Mouse (Mus musculus) hindbrain, embryonic 12.5 days (tissue): ENCODE results near the gene Syne1. TPM values are rescaled to one million over a fixed set of nuclear protein-coding genes. Genes with fewer than 3 reads are reported as not detected.

ENCODE experiments used
- ATAC-seq: fragments of 200-750 bp; cut with Nextera tagmentation; 2 replicates; pipeline ENCODE4 v1.8.0; 2017; ENCODE audit warnings: moderate TSS enrichment; ENCODE audit not compliant: low FRiP score
- H3K27ac ChIP-seq: fragments of 300-500 bp; sonication (generic); 2 replicates; pipeline ENCODE4 v1.5.1; 2016; ENCODE audit warnings: mild to moderate bottlenecking
- H3K27me3 ChIP-seq: fragments of 300-500 bp; sonication (generic); 2 replicates; pipeline ENCODE4 v1.6.1; 2016; ENCODE audit warnings: mild to moderate bottlenecking
- H3K36me3 ChIP-seq: fragments of 300-500 bp; sonication (generic); 2 replicates; pipeline ENCODE4 v1.6.1; 2016; ENCODE audit warnings: mild to moderate bottlenecking
- H3K4me1 ChIP-seq: fragments of 300-500 bp; sonication (generic); 2 replicates; pipeline ENCODE4 v1.6.1; 2016
- H3K4me2 ChIP-seq: fragments of 300-500 bp; sonication (generic); replicated peaks from 2 replicates; pipeline ENCODE4 v1.6.1; 2016; ENCODE audit warnings: mild to moderate bottlenecking
- H3K4me3 ChIP-seq: fragments of 300-500 bp; sonication (generic); 2 replicates; pipeline ENCODE4 v1.5.1; 2016; ENCODE audit warnings: mild to moderate bottlenecking
- H3K9ac ChIP-seq: fragments of 300-500 bp; sonication (generic); 2 replicates; pipeline ENCODE4 v1.6.1; 2016; ENCODE audit warnings: mild to moderate bottlenecking, moderate library complexity
- H3K9me3 ChIP-seq: fragments of 300-500 bp; sonication (generic); replicated peaks from 2 replicates; pipeline ENCODE4 v1.6.1; 2016; ENCODE audit warnings: mild to moderate bottlenecking
- WGBS: fragments of 180-500 bp; shearing (Covaris S2); methylation state at CpG from one replicate; pipeline ENCODE4 v1.1.7; 2016; 5-methylcytosine and 5-hydroxymethylcytosine counted together
- polyA plus RNA-seq: library from polyadenylated mRNA; unstranded; fragments of >200 nt; fragmentation: Nextera tagmentation; extraction: Ambion mirVana; gene quantifications from 2 replicates; pipeline ENCODE4 v1.2.1, GENCODE M21; 2016

Gene Syne1
- polyA plus RNA-seq, 1 experiment from 2014 or later, result 7.0 TPM

DNA sequence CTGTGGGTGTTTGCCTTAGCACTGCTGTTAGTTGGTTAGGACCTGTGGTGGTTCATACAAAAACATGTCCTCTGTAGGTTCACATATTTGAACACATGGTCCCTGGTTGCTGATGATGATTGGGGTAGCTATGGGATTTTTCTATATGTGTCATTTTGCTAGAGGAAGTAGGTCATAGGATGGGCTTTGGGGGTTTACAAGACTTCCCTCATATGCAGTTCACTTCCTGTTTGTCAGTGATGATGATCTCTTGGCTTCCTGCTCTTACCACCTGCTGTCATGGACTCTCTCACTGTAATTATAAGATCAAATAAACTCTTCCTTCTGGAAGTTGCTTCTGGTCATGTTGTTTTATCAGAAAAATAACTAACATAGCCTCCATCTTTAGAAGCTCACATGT, 7.5 kb upstream of the Syne1 start:
- H3K4me3 ChIP-seq, result no peak overlapping the region
- H3K27me3 ChIP-seq, result no peaks in the 10 kb centered on the region
- no peak for ATAC-seq
- no peaks in the 10 kb centered on the region for H3K9me3 ChIP-seq
- no peaks in the 10 kb centered on the region for H3K4me1 ChIP-seq
- no peak overlapping the region for H3K4me2 ChIP-seq
- H3K36me3 ChIP-seq, result no peaks in the 10 kb centered on the region
- no peak overlapping the region for H3K9ac ChIP-seq
- H3K27ac ChIP-seq, result no peak overlapping the region

DNA sequence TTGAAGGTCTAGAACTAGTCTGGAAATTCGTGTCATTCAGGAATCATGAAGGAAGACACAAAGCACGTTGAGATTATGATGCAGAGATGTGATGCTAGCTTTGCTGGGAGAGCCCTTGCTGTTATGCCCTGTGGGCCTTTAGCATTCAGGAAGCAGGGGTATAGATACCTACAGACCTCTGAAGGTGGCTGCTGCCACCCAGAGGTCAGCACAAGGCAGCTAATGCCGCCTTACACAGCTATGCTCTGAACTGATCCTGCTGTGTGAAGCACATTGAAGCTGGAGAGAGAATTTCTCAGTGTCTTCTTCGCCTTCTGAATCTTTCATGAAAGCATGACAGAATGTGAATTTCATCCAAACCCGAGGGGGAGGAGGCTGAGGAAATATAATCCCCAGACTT, 3.7 kb upstream of the Syne1 start:
- H3K4me3 ChIP-seq, result no peak overlapping the region
- 24% methylated on average over 5 of the region's 5 CpGs for WGBS
- no peak overlapping the region for H3K4me2 ChIP-seq

GRCm38 (mm10) chr10:5550168-5551021, 887 bp downstream of the Syne1 start:
- peak overlapping the region; percentile 95 for H3K4me2 ChIP-seq
- H3K4me1 ChIP-seq, result peaks cover 7% of the 10 kb centered on the region
- peak overlapping the region; percentile 70 for H3K9ac ChIP-seq
- under 1% methylated on average over 43 of the region's 44 CpGs for WGBS
- H3K9me3 ChIP-seq, result no peaks in the 10 kb centered on the region
- H3K27ac ChIP-seq, result no peak overlapping the region
- H3K4me3 ChIP-seq, result peak overlapping the region; percentile 59
- peak; percentile 94 for ATAC-seq
- H3K27me3 ChIP-seq, result peaks cover 3% of the 10 kb centered on the region; the same call in 1 of the 2 replicates
- H3K36me3 ChIP-seq, result no peaks in the 10 kb centered on the region

More for the DNA sequence above, 3.7 kb upstream of the Syne1 start:
- Histone ChIP-seq H3K27ac (no peak overlapping the region), H3K36me3 (no peaks in the 10 kb centered on the region), H3K27me3 (no peaks in the 10 kb centered on the region), H3K4me1 (peaks cover 4% of the 10 kb centered on the region), H3K9ac (no peak overlapping the region), H3K9me3 (no peaks in the 10 kb centered on the region)
- ATAC-seq, result no peak

- no peaks in the 10 kb centered on the region for H3K9me3 ChIP-seq
- peak overlapping the region; percentile 95 for H3K4me2 ChIP-seq
- H3K27me3 ChIP-seq, result peaks cover 3% of the 10 kb centered on the region; the same call in 1 of the 2 replicates
- H3K4me1 ChIP-seq, result peaks cover 7% of the 10 kb centered on the region
- peak overlapping the region; percentile 59 for H3K4me3 ChIP-seq
- 0 out of 2 replicates have a peak, but pooled peaks have one; percentile 2 for ATAC-seq
- no peak overlapping the region for H3K27ac ChIP-seq
- WGBS, result 10% methylated on average over 6 of the region's 6 CpGs
- H3K36me3 ChIP-seq, result no peaks in the 10 kb centered on the region
- H3K9ac ChIP-seq, result peak overlapping the region; percentile 70
Observed at GRCm38 (mm10) chr10:5549871-5550167, 1.5 kb downstream of the Syne1 start.

GRCm38 (mm10) chr10:5548651-5549050, 2.6 kb downstream of the Syne1 start:
- Histone ChIP-seq H3K9me3 (no peaks in the 10 kb centered on the region), H3K9ac (no peak overlapping the region), H3K4me3 (no peak overlapping the region), H3K27me3 (peaks cover 3% of the 10 kb centered on the region; the same call in 1 of the 2 replicates), H3K27ac (no peak overlapping the region), H3K4me2 (no peak overlapping the region), H3K36me3 (no peaks in the 10 kb centered on the region), H3K4me1 (peaks cover 7% of the 10 kb centered on the region)
- no peak for ATAC-seq
- 80% methylated on average over 2 of the region's 2 CpGs for WGBS

- Histone ChIP-seq H3K27ac (no peak overlapping the region), H3K9me3 (no peaks in the 10 kb centered on the region), H3K36me3 (no peaks in the 10 kb centered on the region), H3K4me1 (peaks cover 7% of the 10 kb centered on the region), H3K9ac (no peak overlapping the region), H3K4me2 (no peak overlapping the region), H3K4me3 (no peak overlapping the region), H3K27me3 (peaks cover 3% of the 10 kb centered on the region; the same call in 1 of the 2 replicates)
- 88% methylated on average over 9 of the region's 9 CpGs for WGBS
- ATAC-seq, result no peak
Observed at GRCm38 (mm10) chr10:5547769-5548168, 3.5 kb downstream of the Syne1 start.

DNA sequence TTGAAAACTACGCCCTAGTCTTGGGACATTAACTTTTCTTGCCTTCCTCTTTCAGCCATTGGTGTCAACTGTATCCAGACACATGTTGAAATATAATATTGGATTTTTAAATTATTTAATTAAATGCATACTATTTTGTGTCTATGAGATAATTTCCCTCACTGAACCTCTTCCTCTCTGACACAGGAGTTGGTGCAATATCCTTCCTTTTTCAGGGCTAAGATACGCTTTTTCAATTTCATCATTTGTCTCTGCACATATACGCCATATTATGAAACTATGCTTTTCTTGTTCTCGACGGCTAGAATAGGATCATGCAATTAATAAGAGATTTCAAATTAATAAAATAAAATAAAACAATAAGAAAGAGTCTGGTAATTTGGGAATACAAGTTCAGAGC, 4.9 kb downstream of the Syne1 start:
- Histone ChIP-seq H3K27me3 (peaks cover 3% of the 10 kb centered on the region; the same call in 1 of the 2 replicates), H3K36me3 (no peaks in the 10 kb centered on the region), H3K4me3 (no peak overlapping the region), H3K4me1 (peaks cover 7% of the 10 kb centered on the region), H3K9ac (no peak overlapping the region), H3K9me3 (no peaks in the 10 kb centered on the region), H3K4me2 (no peak overlapping the region), H3K27ac (no peak overlapping the region)
- no peak for ATAC-seq
- 97% methylated on average over 5 of the region's 5 CpGs for WGBS

DNA sequence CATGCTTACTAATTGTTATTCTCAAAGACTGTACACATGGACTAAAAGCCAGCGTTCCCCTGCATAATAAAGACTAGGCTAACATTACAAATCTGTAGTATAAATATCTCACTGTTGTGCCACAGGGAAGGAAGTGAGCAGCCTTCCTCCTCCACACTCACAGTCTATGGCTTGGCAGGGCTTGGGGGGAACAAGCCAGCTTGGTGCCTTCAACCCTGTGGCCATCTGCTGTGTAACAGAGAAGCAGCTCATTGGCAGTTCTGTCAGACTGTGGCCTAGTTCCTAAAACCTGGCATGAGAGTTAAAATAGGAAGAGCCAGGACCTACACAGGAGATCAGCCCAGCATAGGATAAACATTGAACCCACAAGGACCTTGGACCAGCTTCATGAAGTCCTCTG, 23.0 kb downstream of the Syne1 start:
- Histone ChIP-seq H3K4me3 (no peak overlapping the region), H3K9ac (no peak overlapping the region), H3K27me3 (no peaks in the 10 kb centered on the region), H3K4me1 (no peaks in the 10 kb centered on the region), H3K36me3 (no peaks in the 10 kb centered on the region), H3K4me2 (no peak overlapping the region), H3K27ac (no peak overlapping the region), H3K9me3 (no peaks in the 10 kb centered on the region)
- no peak for ATAC-seq
- 100% methylated on average over 1 of the region's 1 CpGs for WGBS

DNA sequence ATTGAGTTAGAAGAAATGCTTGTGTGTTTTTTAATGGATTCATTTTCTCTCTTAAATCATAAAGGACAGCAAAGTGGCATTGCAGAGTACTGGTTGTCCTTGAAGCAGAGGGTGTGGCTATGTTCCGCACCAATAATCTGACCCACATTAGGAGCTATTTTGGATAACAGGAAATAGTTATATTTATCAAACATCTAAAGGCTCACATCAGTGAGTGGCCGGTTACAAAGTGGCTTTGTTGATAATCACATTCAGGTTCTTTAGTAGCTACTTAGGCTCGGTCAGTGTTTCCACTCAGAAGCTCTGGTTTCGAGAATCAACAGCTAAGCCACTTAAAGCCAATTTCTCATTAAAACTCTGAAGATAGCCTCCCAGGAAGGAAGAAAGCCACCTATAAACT, 23.6 kb downstream of the Syne1 start:
- Histone ChIP-seq H3K27me3 (no peaks in the 10 kb centered on the region), H3K4me3 (no peak overlapping the region), H3K36me3 (no peaks in the 10 kb centered on the region), H3K9ac (no peak overlapping the region), H3K27ac (no peak overlapping the region), H3K4me1 (no peaks in the 10 kb centered on the region), H3K9me3 (no peaks in the 10 kb centered on the region), H3K4me2 (no peak overlapping the region)
- 81% methylated on average over 4 of the region's 4 CpGs for WGBS
- ATAC-seq, result no peak

DNA sequence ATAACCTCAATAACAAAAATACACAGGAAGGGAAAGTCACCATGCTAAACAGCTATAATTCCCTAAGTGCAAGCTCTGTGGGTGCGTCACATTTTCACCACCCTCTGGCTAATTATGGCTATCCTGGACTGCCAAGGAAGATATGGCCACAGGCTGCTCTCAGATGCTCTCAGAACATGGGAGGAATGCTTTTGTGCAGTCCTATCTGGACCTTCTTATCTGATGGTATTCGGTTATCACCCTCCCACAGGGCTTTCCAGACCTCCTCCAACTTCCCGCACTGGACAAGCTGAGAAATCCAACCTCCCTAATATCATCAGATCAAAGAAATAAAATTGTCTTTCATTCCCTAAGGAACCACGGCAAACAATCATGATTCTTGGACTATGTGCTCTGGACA, 28.4 kb downstream of the Syne1 start:
- no peaks in the 10 kb centered on the region for H3K9me3 ChIP-seq
- no peaks in the 10 kb centered on the region for H3K36me3 ChIP-seq
- no peaks in the 10 kb centered on the region for H3K27me3 ChIP-seq
- no peak overlapping the region for H3K9ac ChIP-seq
- no peaks in the 10 kb centered on the region for H3K4me1 ChIP-seq
- no peak overlapping the region for H3K27ac ChIP-seq
- WGBS, result 91% methylated on average over 4 of the region's 4 CpGs
- no peak overlapping the region for H3K4me3 ChIP-seq
- ATAC-seq, result no peak
- no peak overlapping the region for H3K4me2 ChIP-seq

- Histone ChIP-seq H3K27ac (no peak overlapping the region), H3K4me2 (no peak overlapping the region), H3K4me1 (no peaks in the 10 kb centered on the region), H3K4me3 (no peak overlapping the region), H3K36me3 (no peaks in the 10 kb centered on the region), H3K9ac (no peak overlapping the region), H3K9me3 (no peaks in the 10 kb centered on the region), H3K27me3 (no peaks in the 10 kb centered on the region)
- 91% methylated on average over 3 of the region's 3 CpGs for WGBS
- ATAC-seq, result no peak
Observed at GRCm38 (mm10) chr10:5522276-5522675, 29.0 kb downstream of the Syne1 start.

- Histone ChIP-seq H3K4me1 (no peaks in the 10 kb centered on the region), H3K27me3 (no peaks in the 10 kb centered on the region), H3K27ac (no peak overlapping the region), H3K9ac (no peak overlapping the region), H3K4me3 (no peak overlapping the region), H3K36me3 (no peaks in the 10 kb centered on the region), H3K9me3 (no peaks in the 10 kb centered on the region), H3K4me2 (no peak overlapping the region)
- no peak for ATAC-seq
- 76% methylated on average over 1 of the region's 1 CpGs for WGBS
Observed at GRCm38 (mm10) chr10:5520695-5521094, 30.6 kb downstream of the Syne1 start.

DNA sequence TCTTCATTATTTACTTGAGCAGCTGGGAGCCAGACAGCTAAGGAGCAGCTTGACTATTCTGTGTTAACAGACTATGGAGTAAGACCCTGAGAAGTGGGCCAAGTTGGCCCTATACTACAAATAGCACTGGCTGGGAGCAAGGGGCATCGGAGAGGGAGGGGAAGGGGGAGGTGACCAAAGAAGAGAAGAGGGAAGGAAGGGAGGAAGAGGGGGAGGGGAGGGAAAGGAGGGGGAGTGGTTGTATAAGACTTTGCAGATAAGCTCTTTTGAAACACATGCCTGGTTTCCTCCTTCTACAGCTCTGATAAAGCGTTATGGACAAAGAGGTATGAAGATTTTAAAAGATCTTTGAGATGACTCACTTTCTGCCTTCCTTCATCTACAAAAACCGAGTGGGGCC, 36.0 kb downstream of the Syne1 start:
- Histone ChIP-seq H3K9me3 (no peaks in the 10 kb centered on the region), H3K27ac (no peak overlapping the region), H3K4me3 (no peak overlapping the region), H3K9ac (no peak overlapping the region), H3K4me1 (no peaks in the 10 kb centered on the region), H3K36me3 (no peaks in the 10 kb centered on the region), H3K27me3 (no peaks in the 10 kb centered on the region), H3K4me2 (no peak overlapping the region)
- ATAC-seq, result no peak
- 24% methylated on average over 3 of the region's 3 CpGs for WGBS
